Mouse (Mus musculus) cerebellum, adult 11 months (tissue): ENCODE data around the gene Tom1.

Experiments
- DNase-seq: peaks from one replicate; pipeline ENCODE4 v3.0.0; 2022

The Tom1 gene

GRCm38 (mm10) chr8:75042974-75043373 is 9.5 kb downstream of the Tom1 start:
- no peak for DNase-seq

- peak; percentile 39 for DNase-seq
Observed at GRCm38 (mm10) chr8:75046303-75046702, 12.8 kb downstream of the Tom1 start.

GRCm38 (mm10) chr8:75047784-75048183 is 14.3 kb downstream of the Tom1 start:
- no peak for DNase-seq

GRCm38 (mm10) chr8:75053342-75053741 is 19.8 kb downstream of the Tom1 start:
- DNase-seq = no peak

- no peak for DNase-seq
Observed at GRCm38 (mm10) chr8:75055673-75056072, 22.2 kb downstream of the Tom1 start.

GRCm38 (mm10) chr8:75060022-75060421 is 26.5 kb downstream of the Tom1 start:
- no peak for DNase-seq

- no peak for DNase-seq
Observed at GRCm38 (mm10) chr8:75060815-75061214, 27.3 kb downstream of the Tom1 start.

GRCm38 (mm10) chr8:75063290-75063689 is 29.8 kb downstream of the Tom1 start:
- DNase-seq = no peak

- no peak for DNase-seq
Observed at GRCm38 (mm10) chr8:75064790-75065189, 31.3 kb downstream of the Tom1 start.

GRCm38 (mm10) chr8:75067287-75067686 is 33.8 kb downstream of the Tom1 start:
- DNase-seq = no peak

GRCm38 (mm10) chr8:75070297-75070696 is 36.8 kb downstream of the Tom1 start:
- no peak for DNase-seq

- peak; percentile 68 for DNase-seq
Observed at GRCm38 (mm10) chr8:75071627-75072346, 38.3 kb downstream of the Tom1 start.

GRCm38 (mm10) chr8:75074876-75075275 is 41.4 kb downstream of the Tom1 start:
- no peak for DNase-seq

GRCm38 (mm10) chr8:75078215-75078614 is 44.7 kb downstream of the Tom1 start:
- DNase-seq = no peak

- DNase-seq = no peak
Observed at GRCm38 (mm10) chr8:75078851-75079250, 45.3 kb downstream of the Tom1 start.

- DNase-seq = no peak
Observed at GRCm38 (mm10) chr8:75081364-75082040, 48.0 kb downstream of the Tom1 start.

- DNase-seq = no peak
Observed at GRCm38 (mm10) chr8:75082181-75082805, 48.8 kb downstream of the Tom1 start.

GRCm38 (mm10) chr8:75083846-75084245 is 50.3 kb downstream of the Tom1 start:
- peak; percentile 60 for DNase-seq

- DNase-seq = no peak
Observed at GRCm38 (mm10) chr8:75084382-75085064, 51.0 kb downstream of the Tom1 start.

GRCm38 (mm10) chr8:75086002-75086401 is 52.5 kb downstream of the Tom1 start:
- DNase-seq = no peak

GRCm38 (mm10) chr8:75087127-75087526 is 53.6 kb downstream of the Tom1 start:
- DNase-seq = no peak

- no peak for DNase-seq
Observed at GRCm38 (mm10) chr8:75088989-75089881, 55.7 kb downstream of the Tom1 start.
